Mouse (Mus musculus): ENCODE data around the gene Npl.

- TF ChIP-seq CTCF (IDR thresholded peaks at IDR 0.05; ENCODE audit: control insufficient read depth, insufficient read depth, low read length), result no peak
- TF ChIP-seq POLR2A (IDR thresholded peaks at IDR 0.05; ENCODE audit: borderline replicate concordance, control insufficient read depth, low read depth, low read length), result no peak
Observed at GRCm38 (mm10) chr1:153572271-153573043, 22.6 kb upstream of the Npl start.
